Mouse (Mus musculus) limb, embryonic 13.5 days (tissue): ENCODE data around the gene Dnajc30. TPM values are rescaled to one million over a fixed set of nuclear protein-coding genes. Genes with fewer than 3 reads are reported as not detected.

ENCODE experiments used
- polyA plus RNA-seq: library from polyadenylated mRNA; unstranded; fragments of >200 nt; fragmentation: Nextera tagmentation; extraction: Ambion mirVana; gene quantifications from 2 replicates; pipeline ENCODE4 v1.2.1, GENCODE M21; 2015

The Dnajc30 gene
- polyA plus RNA-seq, 1 experiment from 2014 or later, result 35.5 TPM

Other genes starting within 250 kb of the Dnajc30 start
- gene Tmem270, start 157.5 kb upstream of the Dnajc30 start, polyA plus RNA-seq, result not detected in 2 replicates
- 0.45 and 2.0 TPM in 2 replicates for gene Cldn13, start 148.7 kb upstream of the Dnajc30 start, polyA plus RNA-seq
- 19.9 and 21.7 TPM in 2 replicates for gene Mettl27, start 131.8 kb upstream of the Dnajc30 start, polyA plus RNA-seq
- 16.7 and 18.9 TPM in 2 replicates for gene Cldn4, start 117.3 kb upstream of the Dnajc30 start, polyA plus RNA-seq
- gene Cldn3, start 78.0 kb upstream of the Dnajc30 start, polyA plus RNA-seq, result 8.1 and 8.4 TPM in 2 replicates
- gene Abhd11, start 55.0 kb upstream of the Dnajc30 start, polyA plus RNA-seq, result 51.7 and 55.1 TPM in 2 replicates
- 11.7 and 13.1 TPM in 2 replicates for gene Stx1a, start 40.7 kb upstream of the Dnajc30 start, polyA plus RNA-seq
- 143 and 145 TPM in 2 replicates for gene Bud23, start 757 bp downstream of the Dnajc30 start, polyA plus RNA-seq
- gene Vps37d, start 14.1 kb downstream of the Dnajc30 start, polyA plus RNA-seq, result 12.7 and 15.1 TPM in 2 replicates
- 1.6 and 2.2 TPM in 2 replicates for gene Mlxipl, start 25.7 kb downstream of the Dnajc30 start, polyA plus RNA-seq
- 29.0 and 32.5 TPM in 2 replicates for gene Tbl2, start 85.5 kb downstream of the Dnajc30 start, polyA plus RNA-seq
- gene Bcl7b, start 104.1 kb downstream of the Dnajc30 start, polyA plus RNA-seq, result 47.3 and 50.0 TPM in 2 replicates
- 48.9 and 50.3 TPM in 2 replicates for gene Baz1b, start 123.1 kb downstream of the Dnajc30 start, polyA plus RNA-seq
- 19.4 and 21.1 TPM in 2 replicates for gene Fzd9, start 187.0 kb downstream of the Dnajc30 start, polyA plus RNA-seq